Mouse (Mus musculus) T-helper 2 cell (primary cell): ENCODE results near the gene Acvrl1.

ENCODE experiments used
- in situ Hi-C: fragments of 300-600 bp; cut with MboI, MseI; formaldehyde crosslinking; loops from one replicate; pipeline ENCODE4 v1.15.1; 2025; ENCODE audit warnings: high pct_unique_total_duplicates

The Acvrl1 gene

DNA sequence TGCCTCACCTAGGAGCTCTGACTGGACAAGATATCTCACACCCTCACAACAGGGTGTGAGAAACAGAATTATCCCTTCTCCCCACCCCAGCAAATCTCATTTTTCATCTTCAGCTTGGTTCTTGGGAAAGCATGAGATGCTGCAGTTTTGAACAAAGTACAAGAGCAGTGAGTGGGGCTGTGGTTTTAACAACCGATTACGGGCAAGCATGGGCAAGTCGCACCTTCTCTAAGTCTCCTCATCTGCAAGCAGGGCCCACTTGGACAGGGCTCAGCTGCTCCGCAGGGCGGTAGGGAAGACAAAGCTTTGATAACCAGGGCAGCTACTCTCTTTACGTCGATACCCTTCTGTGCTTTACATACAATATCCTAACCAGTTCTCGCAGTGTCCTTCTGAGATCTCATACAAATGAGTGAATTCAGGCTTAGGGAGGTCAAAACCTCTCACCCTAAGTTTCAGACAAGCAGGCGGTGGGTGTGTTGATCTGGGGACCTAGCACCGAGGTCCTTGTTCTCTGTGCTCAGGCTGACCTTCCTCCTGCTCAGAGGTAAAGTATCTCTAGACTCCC is 42.2 kb downstream of the Acvrl1 start:
- in situ Hi-C loops, result loop anchor here (10.0 kb wide), 1 partner anchor 1076 kb away; no protein-coding TSS in a partner anchor

DNA sequence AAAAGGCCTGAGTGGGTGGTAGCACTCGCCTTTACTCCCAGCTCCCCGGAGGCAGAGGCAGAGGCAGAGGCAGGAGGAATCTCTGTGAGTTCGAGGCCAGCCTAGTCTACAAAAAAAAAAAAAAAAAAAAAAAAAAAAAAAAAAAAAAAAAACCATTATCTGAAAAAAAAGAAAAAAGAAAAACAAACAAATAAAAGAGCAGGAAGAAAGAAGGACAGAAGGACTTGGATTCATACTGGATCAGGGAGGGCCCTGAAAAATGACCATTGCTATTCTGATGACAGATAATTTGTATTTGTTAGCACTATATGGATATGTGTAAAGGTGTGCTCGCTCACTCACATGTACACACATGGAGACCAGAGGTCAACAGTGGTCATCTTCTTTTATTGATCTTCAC is 43.0 kb downstream of the Acvrl1 start:
- in situ Hi-C loops, result loop anchor here (10.0 kb wide), 1 partner anchor 1076 kb away; no protein-coding TSS in a partner anchor

DNA sequence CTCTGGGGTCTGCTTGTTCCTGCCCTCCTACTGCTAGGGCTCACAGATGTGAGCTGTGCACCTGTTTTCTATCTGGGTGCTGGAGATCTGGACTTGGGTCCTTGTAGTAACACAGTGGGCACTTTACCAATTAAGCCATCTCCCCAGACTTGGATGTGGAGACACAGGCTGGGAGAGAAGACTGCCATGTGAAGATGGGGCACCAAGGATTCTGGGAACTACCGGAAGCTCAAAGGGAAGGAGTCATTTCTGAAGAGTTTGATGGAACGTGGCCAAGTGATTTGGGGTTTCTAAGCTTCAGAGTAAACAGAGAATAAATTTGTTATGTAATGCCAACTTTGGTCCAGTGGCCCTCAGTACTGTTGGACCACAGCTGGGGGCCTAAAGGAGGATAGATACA is 43.7 kb downstream of the Acvrl1 start:
- in situ Hi-C loops, result loop anchor here (10.0 kb wide), 1 partner anchor 1077 kb away; no protein-coding TSS in a partner anchor

DNA sequence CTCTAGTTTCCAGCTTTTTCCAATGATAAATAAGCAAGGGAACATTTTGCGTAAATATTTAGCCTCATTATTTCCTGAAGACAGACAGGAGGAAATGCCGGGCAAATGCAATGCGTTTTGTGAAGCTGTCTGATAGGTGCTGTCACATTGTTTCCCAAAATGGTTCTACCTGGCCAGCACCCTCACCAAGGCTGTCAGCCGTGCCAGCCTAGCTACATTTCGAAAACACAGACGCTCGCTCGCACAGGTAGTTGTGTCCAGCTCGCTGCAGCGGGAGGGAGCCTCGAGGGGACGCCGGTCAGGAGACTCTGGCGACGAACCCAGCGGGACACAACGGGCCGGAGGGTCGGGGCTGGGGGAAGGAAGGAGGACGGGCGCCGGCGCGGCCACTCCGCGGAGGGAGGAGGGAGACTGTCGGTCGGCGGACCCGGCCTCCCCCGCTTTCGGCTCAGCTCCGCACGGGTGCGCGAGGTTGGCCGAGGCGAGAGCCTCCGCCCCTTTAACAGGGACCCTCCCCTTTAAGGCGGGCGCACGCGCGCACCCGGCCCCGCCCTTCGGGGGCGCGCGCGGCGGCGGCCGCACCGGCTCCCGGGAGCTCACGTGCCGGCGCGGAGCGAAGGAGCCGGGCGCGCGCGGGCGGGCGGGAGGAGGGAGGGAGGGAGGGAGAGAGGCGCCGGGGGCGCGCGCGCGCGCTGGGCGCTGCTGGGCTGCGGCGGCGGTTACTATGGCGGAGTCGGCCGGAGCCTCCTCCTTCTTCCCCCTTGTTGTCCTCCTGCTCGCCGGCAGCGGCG is 45.3 kb downstream of the Acvrl1 start, which contains the start of gene Acvr1b:
Gene Acvr1b (plus strand): TSS at position 647 of the 791 bp plus-strand sequence.
- in situ Hi-C loops, result loop anchor here (10.0 kb wide), 1 partner anchor 1079 kb away; no protein-coding TSS in a partner anchor

DNA sequence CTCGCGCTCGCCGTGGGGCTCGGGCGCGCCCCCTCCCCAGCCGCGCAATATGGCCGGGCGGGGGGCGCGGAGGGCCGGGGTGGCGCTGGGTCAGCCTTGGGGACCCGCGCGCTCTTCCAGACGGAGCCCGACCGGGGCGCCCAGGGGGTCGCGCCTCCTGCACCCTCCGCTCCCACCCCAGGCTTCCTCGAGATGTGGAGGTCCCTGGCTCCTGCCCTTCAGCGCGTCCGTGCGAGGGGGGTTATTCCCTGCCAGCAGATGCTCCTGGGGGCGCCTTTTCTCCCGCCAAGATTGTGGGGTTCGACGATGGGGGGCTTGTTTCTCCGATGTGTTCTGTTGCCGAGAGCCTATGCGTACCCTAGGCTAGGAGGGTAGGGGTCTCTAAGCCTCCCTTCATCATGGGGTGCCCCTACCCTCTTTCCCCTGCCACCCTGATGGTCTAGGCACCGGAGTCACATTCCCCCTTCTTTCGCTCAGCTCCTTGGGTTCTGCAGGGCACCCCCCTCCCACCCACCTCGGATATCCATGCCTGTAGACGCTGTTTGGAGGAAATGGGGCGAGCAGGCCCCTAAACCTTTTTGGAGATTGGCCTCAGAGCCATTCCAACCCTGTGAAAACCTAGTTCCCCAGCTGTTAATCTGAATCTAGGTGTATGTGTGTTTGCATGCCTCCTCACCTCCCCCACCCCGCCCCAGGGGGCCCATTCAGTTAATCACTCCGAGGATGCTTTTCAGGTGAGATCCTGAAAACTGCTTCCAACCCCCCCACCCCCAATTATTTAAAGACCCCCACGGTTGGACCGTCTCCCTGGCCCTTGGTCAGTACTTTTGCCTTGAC is 46.2 kb downstream of the Acvrl1 start:
- in situ Hi-C loops, result loop anchor here (10.0 kb wide), 1 partner anchor 1080 kb away; no protein-coding TSS in a partner anchor

DNA sequence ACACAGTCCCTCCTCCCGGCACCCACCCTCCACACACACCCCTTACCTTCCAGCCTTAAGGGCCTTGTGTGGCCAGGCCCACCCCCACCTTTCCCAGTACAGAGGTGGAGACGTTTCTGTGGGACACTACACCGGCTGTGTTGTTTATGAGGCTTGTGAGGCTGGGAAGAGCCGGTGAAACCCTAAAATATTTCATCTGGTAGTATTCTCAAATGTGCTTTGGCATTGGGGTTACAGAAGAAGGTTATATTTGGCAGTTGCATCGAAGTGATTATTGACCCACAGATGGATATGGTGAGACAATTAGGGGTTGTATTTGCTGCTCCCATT is 46.8 kb downstream of the Acvrl1 start:
- in situ Hi-C loops, result loop anchor here (10.0 kb wide), 1 partner anchor 1080 kb away; no protein-coding TSS in a partner anchor

DNA sequence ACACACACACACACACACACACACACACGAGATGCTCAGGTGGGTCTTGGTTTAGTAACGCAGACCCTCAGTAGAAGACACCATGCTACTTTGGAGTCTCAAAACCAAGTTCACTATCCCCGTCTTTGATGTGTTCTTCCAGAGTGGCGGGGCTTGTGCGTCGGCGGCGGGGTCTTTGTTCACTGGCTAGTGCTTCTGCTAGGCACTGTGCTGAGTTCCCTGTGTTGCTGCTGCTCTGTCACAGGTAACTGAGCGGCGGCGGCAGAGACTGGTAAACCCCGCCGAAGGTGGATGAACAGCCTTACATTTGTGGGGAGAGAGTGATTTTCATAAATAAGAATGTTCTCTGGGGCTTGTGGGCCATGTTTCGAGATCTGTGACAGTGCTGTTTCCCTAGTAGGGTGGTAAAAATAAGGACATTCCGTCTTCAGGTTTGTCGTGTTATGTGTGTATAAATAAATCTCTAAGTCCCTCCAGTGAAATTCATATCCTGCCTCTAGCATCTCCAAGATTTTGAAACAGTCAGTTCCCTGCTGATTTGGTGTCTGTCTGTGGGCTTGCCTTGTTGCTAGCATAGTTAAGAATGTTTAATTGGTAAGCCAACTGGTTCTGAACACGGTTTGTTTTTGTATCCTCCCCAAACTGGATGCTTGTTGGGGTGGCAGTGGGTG is 47.4 kb downstream of the Acvrl1 start:
- in situ Hi-C loops, result loop anchor here (10.0 kb wide), 1 partner anchor 1081 kb away; no protein-coding TSS in a partner anchor

DNA sequence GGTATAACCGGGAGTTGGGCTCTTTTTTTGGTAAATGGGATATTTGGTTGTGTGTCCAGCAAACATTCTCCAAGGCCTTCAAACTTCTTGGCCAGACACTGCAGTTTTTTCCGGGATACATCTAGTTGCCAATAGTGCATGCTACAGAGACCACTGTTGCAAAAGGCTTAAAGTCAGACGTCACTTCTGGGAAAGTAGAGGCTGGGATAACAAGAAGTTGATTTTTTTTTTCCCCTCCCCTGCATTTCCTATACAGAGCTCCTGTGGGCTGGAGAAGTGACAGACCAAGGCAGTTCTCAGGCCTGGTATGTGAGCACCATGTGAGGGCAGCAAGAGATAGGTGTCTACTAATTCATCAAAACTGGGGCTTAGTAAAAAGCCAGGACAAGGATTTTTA is 48.0 kb downstream of the Acvrl1 start:
- in situ Hi-C loops, result loop anchor here (10.0 kb wide), 1 partner anchor 1081 kb away; no protein-coding TSS in a partner anchor

DNA sequence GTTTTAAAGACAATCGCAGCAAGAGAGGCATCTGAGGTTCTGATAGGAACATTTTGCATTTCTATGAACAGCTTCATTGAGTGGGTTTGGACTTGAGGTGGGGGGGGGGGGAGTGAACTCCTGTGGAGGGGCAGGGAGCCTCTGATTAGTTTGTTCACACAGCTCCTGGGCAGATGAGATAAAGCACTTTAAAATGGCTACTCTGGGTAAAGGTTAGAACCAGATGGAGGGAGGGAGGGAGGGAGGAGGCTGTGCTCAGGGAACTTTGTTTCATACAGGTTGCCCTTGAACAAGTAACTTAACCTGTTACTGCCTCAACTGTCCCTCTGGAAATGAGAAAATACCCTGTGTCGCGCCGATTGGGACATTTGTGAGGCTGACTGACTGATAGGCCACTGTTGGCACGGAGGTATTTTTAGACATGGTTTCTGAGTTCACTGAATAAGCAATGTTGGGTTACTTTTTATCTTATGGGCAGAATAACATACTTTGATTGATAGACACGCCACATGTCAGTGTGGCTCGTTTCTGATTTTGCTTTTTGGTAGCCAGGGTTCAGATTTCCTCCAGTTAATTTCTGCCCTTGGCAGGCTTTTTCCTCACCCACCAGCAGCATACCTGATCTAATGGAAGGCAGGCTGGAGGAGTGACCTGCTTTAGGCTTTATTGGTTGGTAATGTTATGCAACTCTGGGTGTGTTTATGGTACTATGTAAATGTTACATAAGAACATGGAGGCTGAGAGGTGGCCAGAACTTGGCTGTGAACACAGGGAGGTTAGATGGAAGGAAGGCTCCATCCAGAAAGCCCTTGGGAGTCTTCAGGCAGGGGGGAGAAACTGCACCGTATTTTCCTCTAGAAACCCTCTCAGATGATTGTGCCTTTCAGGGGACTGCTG is 48.7 kb downstream of the Acvrl1 start:
- in situ Hi-C loops, result loop anchor here (10.0 kb wide), 1 partner anchor 1082 kb away; no protein-coding TSS in a partner anchor

DNA sequence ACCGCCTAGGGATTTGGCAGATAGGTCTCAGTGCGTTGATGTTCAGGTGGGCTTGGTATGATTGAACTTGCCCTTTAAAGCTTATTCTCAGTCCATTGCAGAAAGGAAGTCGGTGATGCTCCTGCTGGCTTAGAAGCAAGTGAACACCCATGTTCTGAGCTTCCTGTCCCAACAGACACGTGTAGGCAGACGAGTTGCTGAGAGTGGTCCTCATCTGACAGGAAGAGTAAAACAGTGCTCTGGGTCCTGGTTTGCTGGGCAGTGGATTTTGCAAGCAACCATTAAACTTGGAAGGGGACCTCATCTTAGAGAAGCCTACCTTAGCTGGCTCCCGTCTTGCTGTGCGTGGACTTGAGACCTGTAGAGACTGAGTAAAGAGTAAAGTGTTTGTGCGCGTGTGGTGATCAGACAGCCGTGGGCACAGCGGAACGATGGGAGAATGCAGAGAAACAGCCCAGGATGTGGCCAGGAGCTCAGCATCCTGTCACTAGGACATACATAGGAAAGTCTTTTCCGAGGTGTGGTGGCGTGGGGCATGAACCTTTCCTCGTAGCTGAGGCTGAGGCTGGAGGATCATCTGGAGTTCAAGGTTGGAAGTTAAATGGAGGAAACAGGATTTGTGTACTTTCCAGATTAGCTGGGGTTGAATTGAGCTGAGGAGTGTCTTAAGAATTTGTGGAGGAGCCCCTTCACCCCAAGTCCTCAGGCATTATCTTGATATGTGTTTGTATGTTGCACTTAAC is 52.2 kb downstream of the Acvrl1 start:
- in situ Hi-C loops, result no loop called here

DNA sequence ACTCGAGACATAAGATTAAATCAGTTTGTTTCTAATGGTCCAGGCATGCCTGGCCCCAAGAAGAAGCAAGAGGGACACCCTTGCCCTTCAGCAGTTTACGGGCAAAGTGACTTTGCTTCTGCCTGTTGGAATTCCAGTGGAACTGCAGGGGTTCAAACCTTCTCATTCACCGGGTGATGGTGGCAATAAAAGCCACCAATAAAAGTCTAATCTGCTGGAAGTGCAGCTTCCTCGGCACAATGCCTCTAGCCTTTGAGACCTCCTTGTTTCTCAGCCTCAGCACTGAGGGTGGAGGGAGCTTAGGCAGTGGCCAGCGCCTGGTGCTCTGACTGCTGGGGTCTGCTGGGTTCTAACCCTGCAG is 52.8 kb downstream of the Acvrl1 start:
- in situ Hi-C loops, result no loop called here

DNA sequence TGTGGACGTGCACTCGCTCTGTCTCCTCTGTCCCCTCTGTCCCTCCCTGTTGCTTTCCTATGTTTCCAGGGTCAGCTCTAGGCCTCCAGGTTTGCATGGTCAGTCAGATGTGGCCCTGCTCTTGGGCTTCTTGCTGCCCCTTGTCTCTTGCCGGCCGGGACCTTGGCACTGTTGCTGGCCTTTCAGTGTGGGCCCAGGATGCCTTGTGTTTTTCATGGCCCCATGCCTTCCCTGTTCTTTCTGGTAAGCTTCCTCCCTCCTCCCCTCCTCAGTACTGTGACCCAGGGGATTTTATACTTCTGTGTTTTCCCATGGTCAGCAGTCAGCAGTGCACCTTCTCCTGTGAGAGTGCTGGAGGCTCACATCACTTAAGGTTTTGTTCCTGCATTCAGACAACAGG is 53.2 kb downstream of the Acvrl1 start:
- in situ Hi-C loops, result no loop called here

DNA sequence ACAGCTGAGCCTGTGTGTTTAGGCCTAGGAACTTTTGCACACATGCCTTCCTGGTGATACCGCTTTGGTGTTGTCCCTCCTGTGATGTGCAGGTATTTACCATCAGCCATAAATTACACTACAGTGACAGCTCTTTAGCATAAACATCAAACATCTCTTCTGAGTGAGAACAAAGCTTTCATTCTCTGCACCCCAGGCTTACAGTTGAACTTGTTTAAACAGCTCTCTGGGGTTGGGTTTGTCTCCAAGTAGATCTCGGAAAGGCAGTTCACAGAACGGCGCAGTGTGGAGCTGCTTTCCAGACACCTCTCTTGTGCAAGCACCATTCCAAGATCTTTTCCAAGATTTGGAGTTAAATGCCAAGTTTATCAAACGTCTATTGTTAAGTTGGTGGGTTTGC is 54.4 kb downstream of the Acvrl1 start:
- in situ Hi-C loops, result no loop called here

DNA sequence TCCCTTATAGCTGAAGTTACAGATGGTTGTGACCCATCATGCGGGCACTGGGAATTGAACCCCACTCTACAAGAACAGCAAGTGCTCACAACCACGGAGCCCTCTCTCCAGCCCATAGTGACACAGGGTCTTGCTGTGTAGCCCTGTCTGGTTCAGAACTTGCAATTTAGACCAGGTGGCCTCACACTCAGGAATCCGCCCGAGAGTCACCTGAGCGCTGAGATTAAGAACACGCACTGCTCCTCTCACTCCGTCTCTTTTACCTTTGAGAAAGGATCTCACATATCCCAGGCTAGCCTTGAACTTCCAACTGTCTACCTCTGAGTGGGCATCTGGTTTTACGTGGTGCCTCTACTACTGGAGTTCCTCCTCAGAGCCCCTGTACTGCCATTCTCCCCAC is 56.0 kb downstream of the Acvrl1 start:
- in situ Hi-C loops, result no loop called here

DNA sequence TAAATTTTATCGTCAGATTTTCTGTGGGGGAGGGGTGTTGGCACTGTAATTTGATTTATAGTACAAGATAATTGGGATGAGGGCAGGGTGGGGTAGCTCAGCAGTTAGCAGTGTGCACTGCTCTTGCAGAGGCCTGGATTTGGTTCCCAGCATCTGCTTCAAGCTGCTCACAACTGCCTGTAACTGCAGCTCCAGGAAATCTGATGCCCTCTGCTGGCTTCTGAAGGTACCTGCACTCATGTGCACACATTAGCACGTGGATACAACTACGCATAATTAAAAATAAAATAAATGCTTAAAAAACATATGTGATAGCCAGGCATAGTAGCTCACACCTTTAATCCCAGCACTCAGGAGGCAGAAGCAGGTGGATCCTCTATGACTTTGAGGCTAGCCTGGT is 57.2 kb downstream of the Acvrl1 start:
- in situ Hi-C loops, result no loop called here

DNA sequence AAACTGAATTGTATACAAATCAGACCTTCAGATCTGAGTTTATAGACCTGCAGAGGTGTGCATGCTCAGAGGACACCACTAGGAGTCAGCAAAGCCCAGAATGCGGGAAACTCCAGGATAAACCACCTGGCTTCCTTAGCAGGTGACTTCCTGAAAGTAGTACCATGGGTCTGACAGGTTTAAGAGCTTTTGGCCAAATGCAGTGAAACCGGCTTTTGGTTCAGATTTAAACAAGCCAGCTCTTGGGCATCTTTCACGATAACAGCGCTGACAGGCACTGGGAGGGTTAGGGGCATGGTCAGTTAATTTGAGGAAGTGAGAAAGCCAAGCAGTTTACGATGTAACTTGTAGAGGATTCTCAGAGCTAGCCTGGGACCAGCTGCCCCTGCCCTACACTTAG is 59.6 kb downstream of the Acvrl1 start:
- in situ Hi-C loops, result no loop called here

DNA sequence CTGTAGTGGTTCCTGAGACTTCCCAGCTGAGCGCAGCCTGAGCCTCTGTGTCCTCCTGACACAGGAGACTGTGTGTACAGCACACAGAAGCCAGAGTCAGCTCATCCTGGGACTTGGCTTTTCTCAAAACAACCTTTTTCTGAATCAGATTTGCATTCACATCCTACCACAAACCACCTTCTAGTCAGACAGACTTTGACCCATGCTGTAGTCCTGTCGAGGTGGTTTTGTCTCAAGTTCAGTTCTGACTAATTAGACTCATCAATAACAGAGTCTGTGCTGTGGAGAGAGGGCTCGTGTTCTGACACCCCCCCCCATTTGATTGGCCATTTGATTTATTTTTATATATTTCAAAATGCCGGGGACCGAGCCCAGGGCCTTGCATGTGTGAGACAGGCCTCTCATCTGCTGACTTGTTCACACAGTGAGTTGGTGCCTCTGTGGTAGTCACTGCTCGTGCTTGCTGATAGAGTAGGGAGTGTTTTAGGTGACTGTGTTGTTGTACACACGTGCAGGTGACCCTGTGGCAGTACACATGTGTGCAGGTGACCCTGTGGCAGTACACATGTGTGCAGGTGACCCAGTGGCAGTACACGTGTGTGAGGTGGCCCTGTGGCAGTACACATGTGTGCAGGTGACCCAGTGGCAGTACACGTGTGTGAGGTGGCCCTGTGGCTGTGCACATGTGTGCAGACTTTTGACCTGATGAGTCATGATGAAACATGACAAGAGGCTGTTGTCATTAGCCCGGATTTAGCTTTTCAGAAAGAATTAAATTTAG is 61.8 kb downstream of the Acvrl1 start:
- in situ Hi-C loops, result no loop called here

DNA sequence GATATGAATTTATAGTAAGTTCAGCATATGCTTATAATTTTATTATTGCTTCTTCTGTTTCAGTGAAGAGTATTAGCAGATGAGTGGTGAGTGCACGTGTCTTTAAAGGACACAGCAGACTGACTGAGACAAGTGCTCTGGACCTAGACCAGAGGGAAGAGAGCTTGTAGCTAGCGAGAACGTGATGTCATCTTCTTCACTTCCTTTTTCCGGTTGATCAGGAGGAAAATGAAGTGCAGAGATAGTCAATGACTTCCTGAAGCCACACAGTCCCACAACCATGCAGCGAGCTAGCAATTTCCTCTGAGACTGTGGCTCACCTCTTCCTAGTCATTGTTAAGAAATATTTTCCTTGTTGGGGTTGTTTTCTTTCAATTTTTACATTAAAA is 62.4 kb downstream of the Acvrl1 start:
- in situ Hi-C loops, result no loop called here
